Mouse (Mus musculus) retina, postnatal 1 day (tissue): Measurements from ENCODE around the gene Ssbp4.
A peak's percentile ranks its signal among the peaks of the same experiment; 100 is the strongest.
"Not testable (repeated sequence)": the region's sequence is repeated elsewhere in the genome, so short reads cannot be mapped to it uniquely, and the experiment has no call there.

Source experiments
- DNase-seq: peaks from one replicate; pipeline ENCODE4 v3.0.0-alpha.2; 2012

The Ssbp4 gene

GRCm38 (mm10) chr8:70606780-70607602 lies 1.7 kb downstream of the Ssbp4 start:
- DNase-seq: no peak

- DNase-seq: no peak
Observed at GRCm38 (mm10) chr8:70605871-70606779, 2.5 kb downstream of the Ssbp4 start.

GRCm38 (mm10) chr8:70604558-70604957 lies 4.1 kb downstream of the Ssbp4 start:
- no peak for DNase-seq

- DNase-seq: no peak
Observed at GRCm38 (mm10) chr8:70602139-70602811, 6.4 kb downstream of the Ssbp4 start.

GRCm38 (mm10) chr8:70601271-70601649 lies 7.4 kb downstream of the Ssbp4 start:
- DNase-seq: peak; percentile 97

- peak; percentile 50 for DNase-seq
Observed at GRCm38 (mm10) chr8:70600473-70601270, 8.0 kb downstream of the Ssbp4 start.

GRCm38 (mm10) chr8:70599507-70600290 lies 9.0 kb downstream of the Ssbp4 start:
- DNase-seq: no peak

GRCm38 (mm10) chr8:70598722-70599121 lies 9.9 kb downstream of the Ssbp4 start:
- DNase-seq: no peak

- peak; percentile 91 for DNase-seq
Observed at GRCm38 (mm10) chr8:70598283-70598682, 10.4 kb downstream of the Ssbp4 start.

GRCm38 (mm10) chr8:70597417-70598272 lies 11.0 kb downstream of the Ssbp4 start:
- DNase-seq: no peak

- peak; percentile 53 for DNase-seq
Observed at GRCm38 (mm10) chr8:70596775-70597416, 11.8 kb downstream of the Ssbp4 start.

- no peak for DNase-seq
Observed at GRCm38 (mm10) chr8:70596216-70596615, 12.5 kb downstream of the Ssbp4 start.

GRCm38 (mm10) chr8:70595811-70596210 lies 12.9 kb downstream of the Ssbp4 start:
- no peak for DNase-seq

- DNase-seq: peak; percentile 63
Observed at GRCm38 (mm10) chr8:70594621-70595564, 13.8 kb downstream of the Ssbp4 start.

GRCm38 (mm10) chr8:70593961-70594609 lies 14.6 kb downstream of the Ssbp4 start, which contains the start of gene Isyna1:
Gene Isyna1, plus strand, starts transcription at chr8:70594373.
- peak; percentile 90 for DNase-seq

GRCm38 (mm10) chr8:70593173-70593572 lies 15.5 kb downstream of the Ssbp4 start:
- no peak for DNase-seq

- no peak for DNase-seq
Observed at GRCm38 (mm10) chr8:70591569-70591968, 17.1 kb downstream of the Ssbp4 start.

- not testable (repeated sequence) for DNase-seq
Observed at GRCm38 (mm10) chr8:70587955-70588354, 20.7 kb downstream of the Ssbp4 start.
